Mouse (Mus musculus): ENCODE results near the gene Tfap2b. TPM values are rescaled to one million over a fixed set of nuclear protein-coding genes. Genes with fewer than 3 reads are reported as not detected.

Tfap2b gene
- polyA plus RNA-seq (2014; fragmentation: Nextera tagmentation; extraction: Ambion mirVana), result 22.9 and 29.1 TPM in 2 replicates

DNA sequence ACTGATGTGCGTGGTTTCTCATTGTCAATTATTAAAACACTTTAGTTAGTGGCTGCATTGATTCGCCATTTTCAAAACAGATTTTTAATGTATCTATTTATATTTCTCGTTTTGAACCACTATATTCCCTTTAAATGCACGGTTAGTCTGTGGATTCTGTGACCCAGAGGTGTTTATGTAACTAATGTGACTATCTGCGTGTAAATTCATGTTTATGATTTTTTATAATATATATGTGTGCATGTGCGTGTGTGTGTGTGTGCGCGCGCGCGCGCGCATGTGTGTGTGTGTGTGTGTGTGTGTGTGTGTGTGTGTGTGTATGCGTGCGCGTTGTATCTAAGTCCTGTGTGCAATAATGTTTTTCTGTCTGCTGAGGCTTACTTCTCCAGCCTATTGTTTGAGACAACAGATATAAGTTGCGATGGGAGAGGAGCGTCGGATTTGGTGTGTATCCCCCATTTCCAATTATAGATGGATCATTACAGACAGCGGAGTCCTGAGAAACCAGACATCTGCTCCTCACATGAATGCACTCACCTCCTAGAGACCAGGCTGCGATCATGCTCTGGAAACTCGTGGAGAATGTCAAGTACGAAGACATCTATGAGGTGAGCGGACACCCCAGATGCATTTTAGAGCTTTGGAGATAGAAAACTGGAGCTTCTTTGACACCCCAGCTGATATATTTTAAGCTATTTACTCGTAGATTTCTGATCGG is at the start of gene Tfap2b:
Gene Tfap2b, plus strand, starts transcription at position 274 of the 718 bp plus-strand sequence.
- WGBS, result 1% methylated on average over 26 of the region's 26 CpGs
- peak within 1 kb of the TSS; percentile 26 for H3K4me2 ChIP-seq (ENCODE audit: low read depth, low read length)
- no peaks in the 10 kb centered on the region for H3K36me3 ChIP-seq (replicated peaks; ENCODE audit: control insufficient read depth, insufficient read depth, low read depth, low read length)
- H3K4me1 ChIP-seq (ENCODE audit: control insufficient read depth, insufficient read depth, low read length), result no peaks in the 10 kb centered on the region; the same call in 1 of the 2 replicates
- DNase-seq (ENCODE audit: low spot score), result no peak
- no peak for ATAC-seq (replicated peaks; ENCODE audit: insufficient number of reproducible peaks, low FRiP score, low TSS enrichment, low read depth)
- H3K4me3 ChIP-seq (ENCODE audit: low read depth, low read length), result peak within 1 kb of the TSS; percentile 25
- no peaks in the 10 kb centered on the region for H3K9me3 ChIP-seq (replicated peaks; ENCODE audit: control insufficient read depth, low read length)
- H3K27ac ChIP-seq (replicated peaks; ENCODE audit: low read depth, low read length), result peak within 1 kb of the TSS; percentile 56
- peak within 1 kb of the TSS; percentile 67 for H3K9ac ChIP-seq (replicated peaks; ENCODE audit: low read length)
- H3K27me3 ChIP-seq (ENCODE audit: control insufficient read depth, insufficient read depth, low read length), result peaks cover 19% of the 10 kb centered on the region

DNA sequence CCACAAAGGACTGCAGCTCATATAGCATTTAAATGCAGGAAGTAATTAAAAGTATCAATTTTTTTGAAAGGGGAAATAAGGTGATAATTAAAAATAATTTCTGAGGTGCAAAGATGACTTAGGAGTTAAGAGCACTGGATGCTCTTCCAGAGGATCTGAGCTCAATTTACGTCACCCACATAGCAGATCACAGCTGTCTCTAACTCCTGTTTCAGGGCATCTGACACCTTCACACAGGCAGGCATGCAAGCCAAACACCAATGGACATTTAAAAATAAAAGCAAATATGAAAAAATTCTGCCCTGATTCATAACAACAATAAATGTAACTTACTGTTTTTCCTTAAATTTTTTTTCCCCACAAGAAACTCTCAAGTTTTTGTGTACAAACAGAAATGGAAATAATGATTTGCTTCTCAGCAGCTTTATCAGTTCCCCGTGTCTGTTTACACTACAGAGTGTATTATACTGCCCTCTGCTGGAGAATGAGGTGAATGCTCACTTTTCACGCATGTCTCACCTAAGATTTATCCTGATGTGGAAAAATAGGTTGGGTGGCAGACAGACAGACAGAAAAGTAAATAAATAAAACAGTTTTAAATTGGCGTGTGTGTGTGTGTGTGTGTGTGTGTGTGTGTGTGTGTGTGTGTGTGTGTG is 29.8 kb upstream of the Tfap2b start:
- H3K27me3 ChIP-seq (ENCODE audit: control insufficient read depth, insufficient read depth, low read length), result no peaks in the 10 kb centered on the region
- 6% methylated on average over 4 of the region's 4 CpGs for WGBS
- H3K27ac ChIP-seq (replicated peaks; ENCODE audit: low read depth, low read length), result no peak overlapping the region
- H3K9me3 ChIP-seq (replicated peaks; ENCODE audit: control insufficient read depth, low read length), result no peaks in the 10 kb centered on the region
- no peak overlapping the region for H3K4me3 ChIP-seq (ENCODE audit: low read depth, low read length)
- ATAC-seq (replicated peaks; ENCODE audit: insufficient number of reproducible peaks, low FRiP score, low TSS enrichment, low read depth) (no peak), DNase-seq (ENCODE audit: low spot score) (peak; percentile 86)
- no peaks in the 10 kb centered on the region for H3K36me3 ChIP-seq (replicated peaks; ENCODE audit: control insufficient read depth, insufficient read depth, low read depth, low read length)
- no peak overlapping the region for H3K9ac ChIP-seq (replicated peaks; ENCODE audit: low read length)
- H3K4me2 ChIP-seq (ENCODE audit: low read depth, low read length), result no peak overlapping the region
- no peaks in the 10 kb centered on the region for H3K4me1 ChIP-seq (ENCODE audit: control insufficient read depth, insufficient read depth, low read length)

DNA sequence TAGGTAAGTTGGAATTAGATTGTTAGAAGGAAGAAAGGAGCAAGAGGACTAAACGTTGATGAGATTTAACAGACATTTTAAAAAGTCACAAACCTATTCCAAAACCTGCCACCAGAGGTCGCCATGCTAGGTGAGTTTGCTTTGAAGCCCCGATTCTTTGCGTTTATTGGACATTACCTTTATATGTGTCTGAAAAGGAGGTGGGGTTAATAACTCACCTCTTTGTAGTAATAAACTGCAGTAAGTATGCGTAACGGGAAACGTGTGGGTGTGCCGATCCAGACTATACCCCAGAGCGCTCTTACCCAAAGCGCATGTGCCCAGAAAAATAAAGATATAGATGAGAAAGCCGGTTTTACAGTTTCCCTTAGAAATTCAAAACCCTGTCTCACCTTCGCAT is 3.1 kb upstream of the Tfap2b start:
- Histone ChIP-seq H3K4me2 (ENCODE audit: low read depth, low read length) (peak overlapping the region; percentile 19; the same call in 1 of the 2 replicates), H3K9me3 (replicated peaks; ENCODE audit: control insufficient read depth, low read length) (no peaks in the 10 kb centered on the region), H3K4me3 (ENCODE audit: low read depth, low read length) (no peak overlapping the region), H3K27me3 (ENCODE audit: control insufficient read depth, insufficient read depth, low read length) (peaks cover 5% of the 10 kb centered on the region), H3K27ac (replicated peaks; ENCODE audit: low read depth, low read length) (no peak overlapping the region), H3K9ac (replicated peaks; ENCODE audit: low read length) (no peak overlapping the region), H3K4me1 (ENCODE audit: control insufficient read depth, insufficient read depth, low read length) (no peaks in the 10 kb centered on the region; the same call in 1 of the 2 replicates), H3K36me3 (replicated peaks; ENCODE audit: control insufficient read depth, insufficient read depth, low read depth, low read length) (no peaks in the 10 kb centered on the region)
- ATAC-seq (replicated peaks; ENCODE audit: insufficient number of reproducible peaks, low FRiP score, low TSS enrichment, low read depth) (no peak), DNase-seq (ENCODE audit: low spot score) (peak; percentile 85)
- 2% methylated on average over 12 of the region's 12 CpGs for WGBS

DNA sequence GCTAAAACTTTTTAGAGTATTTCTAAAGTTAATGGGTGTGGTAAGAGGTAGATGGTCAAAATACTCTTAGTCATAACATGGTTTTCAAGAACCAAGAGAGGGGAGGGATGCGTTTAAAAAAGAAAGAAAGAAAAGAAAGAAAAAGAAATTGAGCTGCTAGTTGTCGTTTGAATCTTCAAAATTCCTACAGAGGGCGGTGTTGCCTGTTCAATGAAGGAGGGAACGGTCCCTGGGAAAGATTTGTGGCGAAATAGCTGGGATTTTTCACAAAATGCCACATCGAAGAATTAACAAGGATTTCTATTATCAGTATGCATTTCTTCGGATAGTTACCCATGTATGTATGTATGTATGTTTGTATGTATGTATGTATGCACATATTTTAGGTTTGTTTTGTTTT is 2.5 kb upstream of the Tfap2b start:
- Histone ChIP-seq H3K4me2 (ENCODE audit: low read depth, low read length) (no peak overlapping the region), H3K4me1 (ENCODE audit: control insufficient read depth, insufficient read depth, low read length) (no peaks in the 10 kb centered on the region; the same call in 1 of the 2 replicates), H3K4me3 (ENCODE audit: low read depth, low read length) (no peak overlapping the region), H3K27me3 (ENCODE audit: control insufficient read depth, insufficient read depth, low read length) (peaks cover 10% of the 10 kb centered on the region), H3K9ac (replicated peaks; ENCODE audit: low read length) (no peak overlapping the region), H3K36me3 (replicated peaks; ENCODE audit: control insufficient read depth, insufficient read depth, low read depth, low read length) (no peaks in the 10 kb centered on the region), H3K27ac (replicated peaks; ENCODE audit: low read depth, low read length) (no peak overlapping the region), H3K9me3 (replicated peaks; ENCODE audit: control insufficient read depth, low read length) (no peaks in the 10 kb centered on the region)
- ATAC-seq (replicated peaks; ENCODE audit: insufficient number of reproducible peaks, low FRiP score, low TSS enrichment, low read depth) (no peak), DNase-seq (ENCODE audit: low spot score) (peak; percentile 84)
- under 1% methylated on average over 7 of the region's 7 CpGs for WGBS

DNA sequence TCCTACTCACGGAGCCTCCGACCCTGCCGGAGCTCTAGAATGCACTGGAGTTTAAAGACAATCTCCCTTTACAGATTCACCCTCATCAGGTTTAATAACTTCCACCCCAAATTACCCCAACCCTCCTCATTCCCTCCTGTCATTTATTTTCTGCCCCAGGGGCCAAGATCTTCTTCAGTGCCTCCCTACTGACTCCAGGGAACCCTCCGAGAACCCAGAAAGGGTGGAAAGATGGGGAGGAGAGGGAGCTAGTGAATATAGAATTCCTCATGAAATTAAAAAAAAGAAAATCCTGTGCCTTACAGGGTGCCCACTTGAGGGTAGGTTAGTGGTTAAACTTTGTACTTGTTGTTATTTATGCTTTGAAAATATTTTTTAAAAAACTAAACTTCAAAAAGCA is 1.1 kb upstream of the Tfap2b start:
- Histone ChIP-seq H3K4me3 (ENCODE audit: low read depth, low read length) (no peak overlapping the region), H3K4me2 (ENCODE audit: low read depth, low read length) (no peak overlapping the region), H3K36me3 (replicated peaks; ENCODE audit: control insufficient read depth, insufficient read depth, low read depth, low read length) (no peaks in the 10 kb centered on the region), H3K27me3 (ENCODE audit: control insufficient read depth, insufficient read depth, low read length) (peaks cover 12% of the 10 kb centered on the region), H3K9me3 (replicated peaks; ENCODE audit: control insufficient read depth, low read length) (no peaks in the 10 kb centered on the region), H3K4me1 (ENCODE audit: control insufficient read depth, insufficient read depth, low read length) (no peaks in the 10 kb centered on the region; the same call in 1 of the 2 replicates), H3K27ac (replicated peaks; ENCODE audit: low read depth, low read length) (no peak overlapping the region), H3K9ac (replicated peaks; ENCODE audit: low read length) (0 out of 2 replicates have a peak overlapping the region, but pooled peaks have one; percentile 18)
- WGBS, result 4% methylated on average over 4 of the region's 4 CpGs
- ATAC-seq (replicated peaks; ENCODE audit: insufficient number of reproducible peaks, low FRiP score, low TSS enrichment, low read depth) (no peak), DNase-seq (ENCODE audit: low spot score) (no peak)

DNA sequence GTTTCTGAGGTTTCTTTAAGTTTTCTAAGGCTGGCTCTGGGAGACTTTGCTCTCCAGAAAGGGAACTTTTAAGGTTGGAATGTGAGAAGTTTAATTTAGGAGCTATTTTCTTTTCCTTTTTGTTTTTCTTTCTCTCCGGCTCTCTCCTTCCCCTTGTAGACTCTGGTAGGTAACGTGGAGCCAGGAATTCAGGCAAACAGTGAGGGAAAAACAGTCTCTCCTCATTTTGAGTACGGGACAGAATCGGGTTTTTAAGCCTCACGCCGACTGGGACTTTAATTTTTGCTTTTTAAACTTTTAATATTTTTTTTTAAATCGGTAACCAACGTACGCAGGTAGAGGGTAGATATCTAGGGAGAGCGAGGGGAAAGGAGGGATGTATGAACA is 638 bp downstream of the Tfap2b start:
- peak overlapping the region; percentile 67 for H3K9ac ChIP-seq (replicated peaks; ENCODE audit: low read length)
- peak overlapping the region; percentile 25 for H3K4me3 ChIP-seq (ENCODE audit: low read depth, low read length)
- H3K4me2 ChIP-seq (ENCODE audit: low read depth, low read length), result no peak overlapping the region
- peak overlapping the region; percentile 56; the same call in 1 of the 2 replicates for H3K27ac ChIP-seq (replicated peaks; ENCODE audit: low read depth, low read length)
- ATAC-seq (replicated peaks; ENCODE audit: insufficient number of reproducible peaks, low FRiP score, low TSS enrichment, low read depth) (no peak), DNase-seq (ENCODE audit: low spot score) (no peak)
- WGBS, result under 1% methylated on average over 10 of the region's 10 CpGs
- no peaks in the 10 kb centered on the region for H3K36me3 ChIP-seq (replicated peaks; ENCODE audit: control insufficient read depth, insufficient read depth, low read depth, low read length)
- H3K9me3 ChIP-seq (replicated peaks; ENCODE audit: control insufficient read depth, low read length), result no peaks in the 10 kb centered on the region
- H3K4me1 ChIP-seq (ENCODE audit: control insufficient read depth, insufficient read depth, low read length), result no peaks in the 10 kb centered on the region; the same call in 1 of the 2 replicates
- peaks cover 24% of the 10 kb centered on the region for H3K27me3 ChIP-seq (ENCODE audit: control insufficient read depth, insufficient read depth, low read length)

GRCm38 (mm10) chr1:19209776-19210175 is 1.1 kb downstream of the Tfap2b start:
- no peaks in the 10 kb centered on the region; the same call in 1 of the 2 replicates for H3K4me1 ChIP-seq (ENCODE audit: control insufficient read depth, insufficient read depth, low read length)
- H3K27me3 ChIP-seq (ENCODE audit: control insufficient read depth, insufficient read depth, low read length), result peaks cover 28% of the 10 kb centered on the region
- peak overlapping the region; percentile 56 for H3K27ac ChIP-seq (replicated peaks; ENCODE audit: low read depth, low read length)
- no peaks in the 10 kb centered on the region for H3K36me3 ChIP-seq (replicated peaks; ENCODE audit: control insufficient read depth, insufficient read depth, low read depth, low read length)
- DNase-seq (ENCODE audit: low spot score) (no peak), ATAC-seq (replicated peaks; ENCODE audit: insufficient number of reproducible peaks, low FRiP score, low TSS enrichment, low read depth) (no peak)
- H3K9ac ChIP-seq (replicated peaks; ENCODE audit: low read length), result peak overlapping the region; percentile 67
- H3K4me3 ChIP-seq (ENCODE audit: low read depth, low read length), result peak overlapping the region; percentile 25
- peak overlapping the region; percentile 26 for H3K4me2 ChIP-seq (ENCODE audit: low read depth, low read length)
- under 1% methylated on average over 29 of the region's 31 CpGs for WGBS
- no peaks in the 10 kb centered on the region for H3K9me3 ChIP-seq (replicated peaks; ENCODE audit: control insufficient read depth, low read length)
